11 mouse cellular contexts compared by ENCODE assay signal in the genomic region with DNA sequence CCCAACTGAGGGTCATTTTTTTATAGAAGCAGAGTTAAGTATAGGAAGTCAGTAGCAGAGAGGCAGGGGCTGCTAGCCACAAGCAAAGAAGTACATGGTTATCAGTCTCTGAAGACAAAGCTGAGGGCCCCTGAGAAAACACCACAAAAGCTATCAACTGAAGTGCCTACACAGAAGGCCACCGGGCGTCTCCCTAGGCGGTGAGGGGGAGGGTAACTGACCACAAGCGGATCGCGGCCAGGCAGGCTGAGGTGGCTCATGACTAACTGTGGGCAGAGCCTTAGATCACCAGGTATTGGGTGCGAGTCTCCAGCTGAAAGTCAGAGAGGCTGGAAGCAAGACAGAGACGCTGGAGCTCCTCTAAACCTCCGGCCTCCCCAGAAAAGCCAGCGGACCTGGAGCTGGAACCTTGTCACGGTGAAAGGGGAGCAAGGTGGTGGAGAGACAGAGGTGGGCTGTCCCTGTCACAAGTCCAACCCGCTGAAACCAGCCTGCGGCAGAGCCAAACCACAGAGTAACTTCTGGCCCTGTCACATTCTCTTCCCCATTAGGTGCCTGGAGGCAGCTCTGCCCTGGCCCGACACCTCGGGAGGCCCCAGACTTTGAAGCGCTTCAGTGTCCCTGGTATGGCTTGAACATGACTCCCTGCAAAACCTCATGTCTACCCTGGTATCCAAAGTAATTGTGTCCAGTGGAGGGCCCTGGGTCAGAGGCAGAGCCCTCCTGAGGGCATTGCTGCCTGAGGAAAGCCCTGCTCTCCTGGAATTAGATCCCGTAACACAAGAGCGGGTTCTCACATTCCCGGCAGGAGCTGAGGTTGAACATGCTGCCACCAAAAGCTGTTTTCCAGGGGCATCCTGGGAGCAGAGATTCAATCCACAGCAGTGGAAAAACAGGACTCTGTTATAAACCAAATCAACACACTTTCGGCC.
DNase-seq lines count a peak whose midpoint lies in the region; ATAC-seq and TF ChIP-seq lines count a peak whose summit lies in the region.
"Had no signal": no experiment of that assay in that cellular context is flagged by ENCODE, and none has a peak within 500 bp of the region (broad histone marks: within the 10 kb centered on the region; RNA-seq: fewer than 3 reads in every experiment).

No protein-coding gene starts in this region.

- no peak overlapping the region for H3K4me2 ChIP-seq in hindbrain, embryonic 12.5 days (replicated peaks)
- no peak overlapping the region for H3K4me2 ChIP-seq in hindbrain, embryonic 16.5 days (ENCODE audit: low read length)
- H3K4me2 ChIP-seq in liver, embryonic 12.5 days: peak overlapping the region; percentile 56
- H3K4me2 ChIP-seq in neural tube, embryonic 15.5 days: no peak overlapping the region
- H3K4me2 ChIP-seq: limb, embryonic 13.5 days had no signal

- POLR2A ChIA-PET in Patski (lab: Charles Lee): no interaction called here

- H3K36me3 ChIP-seq in hindbrain, embryonic 12.5 days: peaks cover 14% of the 10 kb centered on the region; the same call in 1 of the 2 replicates
- H3K36me3 ChIP-seq in hindbrain, embryonic 16.5 days (ENCODE audit: control insufficient read depth, insufficient read depth, low read length): no peaks in the 10 kb centered on the region
- peaks cover 9% of the 10 kb centered on the region for H3K36me3 ChIP-seq in liver, embryonic 12.5 days
- H3K36me3 ChIP-seq in thymus, adult 2 months (ENCODE audit: control insufficient read depth, insufficient read depth, low read length): no peaks in the 10 kb centered on the region
- H3K36me3 ChIP-seq in neural tube, embryonic 15.5 days: 0 out of 2 replicates have a peak, but pooled peaks cover 1% of the 10 kb centered on the region

- peak overlapping the region; percentile 24 for H3K27ac ChIP-seq in hindbrain, embryonic 12.5 days
- H3K27ac ChIP-seq in hindbrain, embryonic 16.5 days (ENCODE audit: low read depth, low read length): no peak overlapping the region
- peak overlapping the region; percentile 58; the same call in 1 of the 2 replicates for H3K27ac ChIP-seq in liver, embryonic 12.5 days
- no peak overlapping the region for H3K27ac ChIP-seq in thymus, adult 2 months (ENCODE audit: control insufficient read depth, insufficient read depth, low read length)
- H3K27ac ChIP-seq in neural tube, embryonic 15.5 days (replicated peaks): no peak overlapping the region
- H3K27ac ChIP-seq: limb, embryonic 13.5 days had no signal

- no peak for TF ChIP-seq CTCF in Patski (IDR thresholded peaks at IDR 0.05)
- no peak for TF ChIP-seq CTCF in thymus, adult 2 months (IDR thresholded peaks at IDR 0.05; ENCODE audit: borderline replicate concordance, control insufficient read depth, extremely low read depth, insufficient read depth, low read length, poor library complexity)

- H3K27me3 ChIP-seq in hindbrain, embryonic 12.5 days: no peaks in the 10 kb centered on the region
- H3K27me3 ChIP-seq in hindbrain, embryonic 16.5 days (replicated peaks; ENCODE audit: control insufficient read depth, insufficient read depth, low read length): no peaks in the 10 kb centered on the region
- no peaks in the 10 kb centered on the region for H3K27me3 ChIP-seq in Patski
- H3K27me3 ChIP-seq in liver, embryonic 12.5 days (replicated peaks): no peaks in the 10 kb centered on the region
- H3K27me3 ChIP-seq in thymus, adult 2 months (ENCODE audit: control insufficient read depth, insufficient read depth, low read length): no peaks in the 10 kb centered on the region
- H3K27me3 ChIP-seq in neural tube, embryonic 15.5 days (replicated peaks): no peaks in the 10 kb centered on the region
- H3K27me3 ChIP-seq: limb, embryonic 13.5 days had no signal

- 76% methylated on average over 20 of the region's 20 CpGs for WGBS in hindbrain, embryonic 12.5 days
- WGBS in hindbrain, embryonic 16.5 days: 87% methylated on average over 20 of the region's 20 CpGs
- WGBS in liver, embryonic 12.5 days (ENCODE audit: insufficient replicate concordance): 23% methylated on average over 20 of the region's 20 CpGs
- 45% methylated on average over 20 of the region's 20 CpGs for WGBS in thymus, adult 2 months
- WGBS in neural tube, embryonic 15.5 days: 87% methylated on average over 20 of the region's 20 CpGs

- TF ChIP-seq POLR2A in thymus, adult 2 months (IDR thresholded peaks at IDR 0.05; ENCODE audit: control insufficient read depth, extremely low read depth, insufficient read depth, low read length, poor library complexity): no peak

- peaks cover 33% of the 10 kb centered on the region for H3K4me1 ChIP-seq in hindbrain, embryonic 12.5 days
- peaks cover 6% of the 10 kb centered on the region for H3K4me1 ChIP-seq in hindbrain, embryonic 16.5 days (ENCODE audit: control insufficient read depth, insufficient read depth, low read depth, low read length)
- H3K4me1 ChIP-seq in liver, embryonic 12.5 days: peaks cover 32% of the 10 kb centered on the region
- H3K4me1 ChIP-seq in thymus, adult 2 months (replicated peaks; ENCODE audit: control insufficient read depth, insufficient read depth, low read length): no peaks in the 10 kb centered on the region; the same call in 1 of the 2 replicates
- peaks cover 20% of the 10 kb centered on the region for H3K4me1 ChIP-seq in neural tube, embryonic 15.5 days

- H3K4me3 ChIP-seq in hindbrain, embryonic 12.5 days: no peak overlapping the region
- H3K4me3 ChIP-seq in hindbrain, embryonic 16.5 days (ENCODE audit: low read length): no peak overlapping the region
- peak overlapping the region; percentile 15; the same call in 1 of the 2 replicates for H3K4me3 ChIP-seq in liver, embryonic 12.5 days
- H3K4me3 ChIP-seq in thymus, adult 2 months (ENCODE audit: control insufficient read depth, insufficient read depth, low read length): no peak overlapping the region
- no peak overlapping the region for H3K4me3 ChIP-seq in neural tube, embryonic 15.5 days (replicated peaks)
- H3K4me3 ChIP-seq: limb, embryonic 13.5 days had no signal

- H3K9me3 ChIP-seq in hindbrain, embryonic 12.5 days (replicated peaks): no peaks in the 10 kb centered on the region; the same call in 1 of the 2 replicates
- no peaks in the 10 kb centered on the region for H3K9me3 ChIP-seq in hindbrain, embryonic 16.5 days (ENCODE audit: control insufficient read depth, low read length)
- H3K9me3 ChIP-seq in liver, embryonic 12.5 days (replicated peaks): no peaks in the 10 kb centered on the region
- H3K9me3 ChIP-seq in neural tube, embryonic 15.5 days (replicated peaks): no peaks in the 10 kb centered on the region

- DNase-seq in 416B (ENCODE audit: low read depth): peak; percentile 96
- DNase-seq in Patski (ENCODE audit: low read depth, low spot score): peak; percentile 28
- DNase-seq in thymus, adult 2 months: no peak
- no peak for DNase-seq in layer of hippocampus, postnatal 36 days
- DNase-seq: cerebellum, adult 8-10 months had no signal

- no peak overlapping the region for H3K9ac ChIP-seq in hindbrain, embryonic 12.5 days
- H3K9ac ChIP-seq in hindbrain, embryonic 16.5 days (ENCODE audit: low read depth, low read length): no peak overlapping the region
- H3K9ac ChIP-seq in liver, embryonic 12.5 days: peak overlapping the region; percentile 27; the same call in 1 of the 2 replicates
- H3K9ac ChIP-seq in neural tube, embryonic 15.5 days (replicated peaks): no peak overlapping the region
- H3K9ac ChIP-seq: limb, embryonic 13.5 days had no signal

- no peak for ATAC-seq in hindbrain, embryonic 12.5 days (ENCODE audit: low FRiP score)
- no peak for ATAC-seq in hindbrain, embryonic 16.5 days
- ATAC-seq in Patski: peak; percentile 85
- ATAC-seq in liver, embryonic 12.5 days: peak; percentile 73
- ATAC-seq in neural tube, embryonic 15.5 days (ENCODE audit: low FRiP score): no peak
- ATAC-seq: inflammation-experienced regulatory T-cells, adult 6 months had no signal

- in situ Hi-C loops in Patski (cut with MboI; ENCODE audit: low pct_unique_long_range_greater_than_20kb): no loop called here

- CTCF ChIA-PET in Patski (lab: Charles Lee): interaction anchor here (1.2 to 2.0 kb wide), 3 partner anchors 10 to 294 kb away, joined by 3 to 4 read pairs (median 3); no protein-coding TSS in a partner anchor

Comparison
In these comparisons a context has a peak if more than half of its experiments do, and no peak if none do; other contexts are left out.
1. H3K27ac ChIP-seq: peak in hindbrain, embryonic 12.5 days (single experiment) and liver, embryonic 12.5 days (single experiment); none in hindbrain, embryonic 16.5 days (single experiment), thymus, adult 2 months (single experiment) and neural tube, embryonic 15.5 days (single experiment).
2. ATAC-seq: peak in Patski (single experiment) and liver, embryonic 12.5 days (single experiment); none in hindbrain, embryonic 12.5 days (single experiment), hindbrain, embryonic 16.5 days (single experiment) and neural tube, embryonic 15.5 days (single experiment).
3. DNase-seq: peak in 416B (single experiment) and Patski (single experiment); none in thymus, adult 2 months (single experiment) and layer of hippocampus, postnatal 36 days (0 of 2).